Mouse (Mus musculus) spleen, postnatal 4 days (tissue): Measurements from ENCODE around the gene Pcp4.

Experiments used
- DNase-seq, 2 experiments: peaks; one replicate each; pipeline ENCODE4 v3.0.0; 2022; ENCODE audit warnings: low spot score in 2 of 2

The Pcp4 gene

DNA sequence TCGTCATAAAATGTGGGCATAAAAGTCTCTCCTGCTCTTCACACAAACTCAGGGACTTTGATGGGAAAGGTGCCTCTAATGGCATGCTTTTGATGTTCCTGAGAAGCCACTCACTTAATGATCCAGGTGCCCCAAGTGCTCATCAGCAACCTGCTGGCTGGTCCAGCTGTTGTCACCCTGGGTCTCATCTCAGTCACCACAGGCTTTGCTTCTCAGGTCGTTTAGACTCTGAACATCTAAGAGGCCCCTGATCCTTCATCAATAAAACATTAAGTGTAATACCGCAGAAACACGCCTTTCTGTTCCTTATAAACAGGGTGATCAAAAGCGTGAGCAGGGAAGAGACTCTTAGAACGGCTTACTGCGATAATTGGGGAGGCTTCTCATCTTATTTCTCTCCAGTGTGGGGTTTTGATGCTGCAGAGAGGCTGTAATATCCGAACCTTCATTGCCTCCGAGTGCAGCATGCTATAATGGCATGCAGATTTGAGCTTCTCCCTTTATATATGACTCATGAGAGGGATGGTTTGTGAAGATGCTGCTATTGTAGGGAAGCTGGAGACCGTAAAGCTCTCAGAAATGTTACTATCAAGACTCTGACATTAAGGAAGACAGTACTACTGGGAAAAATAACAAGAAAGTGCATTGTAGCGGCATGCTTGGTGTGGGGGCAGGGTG lies 19.7 kb downstream of the Pcp4 start:
- DNase-seq: no peak

DNA sequence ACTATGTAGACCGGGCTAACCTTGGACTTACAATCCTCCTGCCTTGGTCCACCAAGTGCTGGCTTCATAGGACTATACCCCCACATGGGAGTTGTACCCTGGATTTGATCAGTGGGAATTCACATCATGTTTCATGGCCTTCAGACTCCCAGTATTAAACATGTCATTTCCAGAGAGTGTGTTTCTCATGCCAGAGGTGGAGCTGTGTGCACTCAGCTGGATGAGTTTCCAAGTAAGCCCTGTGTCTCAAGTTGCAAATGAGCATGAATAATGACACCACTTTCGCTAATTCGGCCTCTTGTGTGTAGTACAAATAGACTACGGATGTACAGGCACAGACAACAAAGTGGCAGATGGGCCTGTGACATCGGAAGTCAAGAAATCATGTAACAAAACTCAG lies 20.6 kb downstream of the Pcp4 start:
- DNase-seq: no peak

GRCm38 (mm10) chr16:96491530-96491929 lies 24.1 kb downstream of the Pcp4 start:
- DNase-seq: no peak

DNA sequence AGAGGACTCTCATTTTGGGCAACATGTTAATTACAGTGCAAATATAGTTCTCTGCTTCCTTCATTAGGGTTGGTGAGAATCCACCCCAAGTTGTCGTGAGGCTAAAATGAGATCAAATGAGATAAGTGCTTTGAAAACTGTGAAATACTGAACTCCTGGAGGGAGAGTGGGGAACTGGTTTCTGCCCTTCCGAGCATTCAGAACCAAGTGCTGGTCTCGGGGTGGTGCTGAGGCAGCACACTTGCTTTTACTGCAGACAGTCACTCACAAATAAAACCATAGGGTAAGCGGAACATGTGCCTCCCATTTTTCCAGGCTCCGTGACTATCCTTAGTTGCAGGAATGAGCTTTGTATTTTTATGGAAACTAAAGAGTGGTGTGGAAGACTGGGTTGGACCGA lies 26.7 kb downstream of the Pcp4 start:
- no peak for DNase-seq

DNA sequence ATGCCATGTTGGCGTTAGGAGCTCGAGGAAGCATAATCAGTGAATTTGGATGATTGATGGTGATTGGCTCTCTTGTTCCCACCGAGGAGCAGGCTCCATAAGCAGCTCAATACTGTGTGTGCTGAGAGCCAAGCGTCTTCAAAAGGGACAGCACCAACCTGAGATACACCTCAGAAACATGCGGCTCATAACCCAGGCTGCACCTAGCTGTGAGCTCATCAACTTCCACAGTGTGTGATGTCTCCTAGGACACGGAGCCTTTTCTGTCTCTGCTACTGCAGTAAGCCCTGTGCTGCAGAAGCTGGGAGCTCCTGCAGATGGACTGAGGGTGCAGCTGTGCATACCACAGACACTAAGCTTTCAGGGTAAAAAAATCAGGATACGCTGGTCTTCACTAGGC lies 31.5 kb downstream of the Pcp4 start:
- DNase-seq: no peak

DNA sequence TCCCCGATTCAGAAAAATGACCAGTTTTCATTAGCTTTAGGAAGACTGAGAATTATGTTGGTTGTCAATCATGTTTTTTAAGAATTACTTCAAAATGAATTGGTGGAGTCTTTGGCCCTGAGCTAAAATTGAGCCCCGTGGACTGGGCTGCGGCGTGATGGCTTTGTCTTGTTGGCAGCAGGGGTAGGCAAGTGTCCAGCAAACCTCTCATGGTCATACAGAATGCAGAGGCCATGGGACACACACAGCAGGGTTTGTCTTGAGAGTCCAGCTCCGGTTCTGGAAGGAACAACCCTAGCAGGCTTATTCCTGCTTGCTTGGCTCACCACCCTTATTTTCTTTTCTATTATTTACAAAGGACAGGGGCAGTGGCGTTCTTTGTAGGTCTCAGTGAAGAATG lies 33.8 kb downstream of the Pcp4 start:
- DNase-seq: no peak

- DNase-seq: no peak
Measured at GRCm38 (mm10) chr16:96502586-96502985, 35.2 kb downstream of the Pcp4 start.

- no peak for DNase-seq
Measured at GRCm38 (mm10) chr16:96514466-96514865, 47.1 kb downstream of the Pcp4 start.

DNA sequence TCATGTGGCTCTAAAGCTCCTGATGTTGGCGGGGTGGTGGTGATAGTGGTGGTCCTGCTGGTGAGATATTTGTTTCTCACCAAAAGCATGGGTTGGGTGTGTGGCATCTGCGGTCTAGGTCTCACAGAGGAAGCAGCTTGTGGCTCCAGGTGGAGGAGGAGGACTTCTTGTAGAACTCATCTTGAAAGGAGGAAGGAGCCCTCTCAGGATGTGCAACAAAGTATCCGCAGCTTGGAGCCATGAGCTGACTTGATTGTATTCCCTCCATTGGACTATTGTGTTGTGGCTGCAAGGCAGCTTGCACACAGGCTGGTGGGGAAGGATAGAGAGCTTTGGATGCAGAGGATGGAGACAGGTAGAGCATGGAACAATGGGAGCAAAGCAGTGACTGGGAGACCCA lies 60.1 kb downstream of the Pcp4 start:
- no peak for DNase-seq

- no peak for DNase-seq
Measured at GRCm38 (mm10) chr16:96528471-96528870, 61.1 kb downstream of the Pcp4 start.

DNA sequence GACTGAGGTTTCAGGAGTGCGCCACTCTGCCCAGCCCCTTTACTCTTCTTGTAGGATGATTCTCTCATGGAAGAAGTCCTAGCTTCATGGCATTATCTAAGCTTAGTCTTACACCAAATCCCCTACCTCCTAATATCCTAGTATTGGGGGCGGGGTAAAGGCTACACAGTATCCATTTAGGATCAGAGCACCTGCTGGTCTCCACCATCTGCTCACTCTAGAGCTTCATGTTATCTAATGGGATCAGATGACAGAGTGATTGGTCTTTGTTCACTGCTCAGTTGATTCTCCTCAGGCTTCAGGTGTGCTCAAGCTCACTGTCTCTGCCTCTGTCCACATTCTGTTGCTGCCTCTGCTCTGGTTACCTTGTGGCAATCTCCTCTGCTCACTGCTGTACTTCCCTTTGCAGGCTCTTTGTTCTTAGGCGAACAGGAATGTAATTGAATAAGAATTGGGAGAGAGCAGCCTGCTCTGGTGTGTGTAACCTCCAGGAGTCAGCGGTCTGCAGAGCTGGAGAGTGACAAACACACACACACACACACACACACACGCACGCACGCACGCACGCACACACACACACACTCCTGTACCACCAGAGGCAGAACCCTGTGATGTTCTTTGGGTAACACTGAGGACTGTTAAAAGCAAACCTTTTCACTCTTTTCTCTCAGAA lies 62.6 kb downstream of the Pcp4 start:
- no peak for DNase-seq

DNA sequence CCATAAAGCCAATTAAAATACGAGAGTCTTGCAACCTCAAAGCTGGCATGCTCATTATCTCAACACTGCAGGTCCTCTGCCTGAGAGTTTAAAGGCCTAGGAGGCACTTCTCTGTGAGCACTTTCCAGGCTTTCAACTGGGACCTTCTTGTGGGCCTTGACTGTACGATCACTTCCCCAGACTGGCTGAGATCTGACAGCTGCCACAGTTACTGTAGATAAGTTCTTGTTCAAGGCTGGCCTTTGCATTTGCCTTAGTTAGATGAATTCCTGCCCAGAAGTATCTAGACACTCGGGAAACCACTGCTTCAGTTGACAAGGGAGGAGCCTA lies 63.1 kb downstream of the Pcp4 start:
- no peak for DNase-seq

DNA sequence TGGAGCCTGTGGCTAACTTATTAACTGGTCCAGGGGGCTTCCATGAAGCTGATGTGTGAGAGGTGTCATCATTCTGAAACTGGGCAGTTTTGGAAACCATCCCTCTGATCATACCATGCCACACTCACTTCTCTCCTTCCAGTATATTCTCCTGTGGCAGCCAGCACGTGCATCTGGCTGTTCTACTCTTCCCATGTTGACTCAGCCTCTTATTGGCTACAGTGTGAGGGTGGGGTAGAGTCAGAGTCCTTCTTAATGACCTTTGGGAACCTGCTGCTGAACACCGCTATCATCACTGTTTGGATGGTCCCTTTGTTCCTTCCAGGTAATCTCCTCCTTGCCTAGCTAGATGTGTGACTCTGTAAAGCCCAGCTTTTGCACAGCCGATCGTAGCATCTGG lies 63.6 kb downstream of the Pcp4 start:
- DNase-seq: no peak

DNA sequence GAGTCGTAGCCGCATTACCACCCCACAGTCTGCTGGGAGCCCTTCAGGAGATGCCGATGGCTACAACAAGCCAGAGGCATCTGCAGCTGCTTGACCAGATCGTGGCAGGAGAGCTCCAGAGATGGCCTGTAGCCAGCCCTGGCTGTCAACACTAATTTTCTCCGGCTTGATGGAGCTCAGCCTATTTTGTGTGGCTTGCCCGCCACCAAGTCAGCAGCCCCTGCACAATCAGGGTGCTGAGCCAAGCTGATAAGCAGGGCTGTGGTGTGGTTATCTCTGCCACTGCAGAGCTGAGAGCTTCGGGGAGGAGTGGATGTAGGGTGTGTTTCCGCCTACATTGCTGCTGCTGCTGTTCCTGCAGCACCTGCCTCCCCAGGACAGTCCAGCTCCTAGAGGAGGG lies 66.3 kb downstream of the Pcp4 start:
- no peak for DNase-seq

DNA sequence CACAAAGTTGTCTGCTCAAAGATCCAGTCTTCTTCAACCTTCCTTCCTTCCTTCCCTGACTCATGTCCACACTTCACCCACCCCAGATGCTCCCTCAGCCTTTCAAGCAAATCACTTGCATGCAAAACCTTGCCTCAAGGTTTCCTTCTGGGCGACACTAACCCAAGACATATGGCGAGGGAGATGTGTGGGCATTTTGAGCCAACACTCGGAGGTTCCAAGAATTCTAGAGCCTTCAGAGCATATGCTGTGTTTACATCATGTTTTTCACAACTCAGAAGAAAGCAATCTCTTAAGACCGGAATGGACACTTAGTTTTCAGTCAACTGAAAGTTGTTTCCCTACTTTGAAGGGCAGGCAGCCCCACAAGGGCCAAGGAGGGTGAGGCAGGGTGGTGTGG lies 67.9 kb downstream of the Pcp4 start:
- no peak for DNase-seq

GRCm38 (mm10) chr16:96536426-96536825 lies 69.0 kb downstream of the Pcp4 start:
- no peak for DNase-seq

DNA sequence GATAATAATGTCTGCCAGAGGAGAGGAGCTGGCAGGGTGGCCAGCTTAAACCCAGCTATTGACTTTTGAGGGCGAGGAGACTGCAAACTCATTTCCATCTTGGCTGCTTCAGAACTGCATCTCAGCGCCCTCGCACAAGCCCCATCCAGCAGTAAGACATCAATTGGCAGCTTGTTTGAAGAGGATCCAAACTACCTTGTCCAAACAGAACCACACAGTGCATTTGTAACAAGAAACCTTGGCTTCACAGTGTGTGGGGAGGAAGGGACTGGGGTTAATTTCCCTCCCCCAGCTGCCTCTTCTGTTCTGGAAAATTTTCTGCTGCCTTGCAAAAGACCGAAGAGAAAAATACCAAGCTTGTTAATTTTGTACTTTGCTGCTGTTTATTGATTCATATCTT lies 71.7 kb downstream of the Pcp4 start:
- no peak for DNase-seq

- peak; percentile 58 to 70 for DNase-seq
Measured at GRCm38 (mm10) chr16:96541056-96541455, 73.7 kb downstream of the Pcp4 start.

DNA sequence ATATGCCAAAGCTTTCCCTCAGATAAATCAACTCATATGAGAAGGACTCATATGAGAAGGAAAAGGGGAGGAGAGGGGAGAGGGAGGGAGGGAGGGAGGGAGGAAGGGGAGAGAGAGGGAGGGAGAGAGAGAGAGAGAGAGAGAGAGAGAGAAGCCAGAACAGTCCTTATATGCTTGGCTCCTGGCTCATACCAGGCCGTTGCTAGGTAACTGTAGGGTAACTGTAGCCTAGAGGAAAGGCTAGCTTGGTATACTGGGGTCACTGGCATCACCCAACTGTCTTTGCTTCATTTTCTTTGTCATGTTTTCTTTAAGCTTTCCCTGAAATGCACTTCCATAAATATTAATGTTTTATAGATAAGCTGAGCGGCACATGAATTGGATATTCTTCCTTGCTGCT lies 85.3 kb downstream of the Pcp4 start:
- no peak for DNase-seq

- no peak for DNase-seq
Measured at GRCm38 (mm10) chr16:96555412-96555811, 88.0 kb downstream of the Pcp4 start.

- no peak for DNase-seq
Measured at GRCm38 (mm10) chr16:96556621-96557020, 89.2 kb downstream of the Pcp4 start.

DNA sequence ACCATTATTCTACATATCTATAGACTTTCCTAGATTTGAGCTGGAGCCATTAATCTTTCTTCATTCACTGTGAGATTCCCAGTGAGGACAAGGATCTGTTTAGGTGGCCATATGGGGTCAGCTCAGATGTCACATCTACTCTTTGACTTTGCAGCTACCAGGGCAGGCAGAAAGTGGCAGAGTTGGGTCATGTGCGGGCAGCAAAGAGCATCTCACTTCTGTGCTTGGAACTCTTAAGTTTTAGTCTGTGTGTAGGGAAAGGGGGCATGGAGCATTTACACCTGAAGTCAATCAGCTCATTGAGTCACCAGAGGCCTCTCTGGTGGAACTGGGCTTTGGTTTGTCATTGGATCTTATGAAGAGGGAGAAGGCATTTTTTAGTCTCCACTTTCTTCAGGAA lies 90.9 kb downstream of the Pcp4 start:
- DNase-seq: no peak

DNA sequence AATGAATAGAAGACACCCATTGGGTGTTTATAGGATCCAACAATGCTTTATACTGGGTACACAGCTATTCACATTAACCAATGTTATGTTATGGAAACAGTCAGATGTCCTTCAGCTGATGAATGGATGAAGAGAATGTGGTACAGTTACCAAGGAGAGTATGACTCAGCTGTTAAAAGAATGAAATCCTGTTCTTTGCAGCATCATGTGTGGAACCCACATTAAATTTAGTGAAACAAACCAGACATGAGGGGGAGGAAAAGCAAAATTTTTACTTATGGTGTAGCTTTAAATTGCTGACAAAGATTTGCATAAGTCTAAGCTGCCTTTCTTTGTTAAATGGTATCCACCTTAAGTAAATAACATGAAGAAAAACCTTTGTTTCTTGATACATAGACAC lies 92.4 kb downstream of the Pcp4 start:
- DNase-seq: no peak
